Comparison of ENCODE assay signal across 10 mouse cellular contexts in genomic region chr14:55438193-55438784, GRCm38 (mm10). TPM values are rescaled to one million over a fixed set of nuclear protein-coding genes. Genes with fewer than 3 reads are reported as not detected.
A peak's percentile ranks its signal among the peaks of the same experiment; 100 is the strongest.
DNase-seq lines count a peak whose midpoint lies in the region; ATAC-seq lines count a peak whose summit lies in the region.
"Had no signal": no experiment of that assay in that cellular context is flagged by ENCODE, and none has a peak within 500 bp of the region (broad histone marks: within the 10 kb centered on the region; RNA-seq: fewer than 3 reads in every experiment).

No protein-coding gene starts in this region.

- H3K9ac ChIP-seq in kidney, embryonic 16.5 days (replicated peaks; ENCODE audit: low read length) = no peak overlapping the region
- H3K9ac ChIP-seq in heart, embryonic 11.5 days (ENCODE audit: low read depth, low read length) = no peak overlapping the region
- no peak overlapping the region for H3K9ac ChIP-seq in neural tube, embryonic 11.5 days (ENCODE audit: low read length)
- H3K9ac ChIP-seq: midbrain, embryonic 12.5 days had no signal

- DNase-seq in kidney, adult 11 months = peak; percentile 21
- peak; percentile 15 for DNase-seq in adipocyte (ENCODE audit: low spot score)
- DNase-seq in cerebellum, postnatal 4 days (ENCODE audit: low spot score in 2 of 2) = peak; percentile 28 to 63
- DNase-seq in left cerebral cortex, postnatal 36 days (ENCODE audit: low spot score in 2 of 2) = peak; percentile 30 to 32
- DNase-seq in neural tube, embryonic 11.5 days (ENCODE audit: low spot score) = peak; percentile 49
- peak; percentile 73 for DNase-seq in thymus, postnatal 25 days

- no peaks in the 10 kb centered on the region for H3K36me3 ChIP-seq in kidney, embryonic 16.5 days (ENCODE audit: insufficient read depth, low read length)
- H3K36me3 ChIP-seq in heart, embryonic 11.5 days (ENCODE audit: control insufficient read depth, insufficient read depth, low read length) = no peaks in the 10 kb centered on the region
- H3K36me3 ChIP-seq in neural tube, embryonic 11.5 days (ENCODE audit: control insufficient read depth, insufficient read depth, low read length) = no peaks in the 10 kb centered on the region
- H3K36me3 ChIP-seq: midbrain, embryonic 12.5 days had no signal

- no peak overlapping the region for H3K4me2 ChIP-seq in kidney, embryonic 16.5 days (replicated peaks; ENCODE audit: low read depth, low read length)
- H3K4me2 ChIP-seq in heart, embryonic 11.5 days = no peak overlapping the region
- no peak overlapping the region for H3K4me2 ChIP-seq in neural tube, embryonic 11.5 days (ENCODE audit: low read depth)
- H3K4me2 ChIP-seq: midbrain, embryonic 12.5 days had no signal

- no peak for ATAC-seq in kidney, embryonic 16.5 days (ENCODE audit: low FRiP score, low TSS enrichment)
- 0 out of 2 replicates have a peak, but pooled peaks have one; percentile 22 for ATAC-seq in heart, embryonic 11.5 days (replicated peaks; ENCODE audit: insufficient number of reproducible peaks, low FRiP score, low TSS enrichment)
- ATAC-seq in neural tube, embryonic 11.5 days (ENCODE audit: insufficient read depth, low FRiP score, low TSS enrichment) = no peak

- 21% methylated on average over 6 of the region's 6 CpGs for WGBS in kidney, embryonic 16.5 days
- 27% methylated on average over 6 of the region's 6 CpGs for WGBS in heart, embryonic 11.5 days (ENCODE audit: insufficient replicate concordance)
- 36% methylated on average over 6 of the region's 6 CpGs for WGBS in neural tube, embryonic 11.5 days

- H3K4me1 ChIP-seq in kidney, embryonic 16.5 days (ENCODE audit: insufficient read depth, low read length) = 0 out of 2 replicates have a peak, but pooled peaks cover 7% of the 10 kb centered on the region
- no peaks in the 10 kb centered on the region for H3K4me1 ChIP-seq in heart, embryonic 11.5 days (ENCODE audit: control insufficient read depth, insufficient read depth, low read length)
- no peaks in the 10 kb centered on the region for H3K4me1 ChIP-seq in neural tube, embryonic 11.5 days (ENCODE audit: control insufficient read depth, insufficient read depth, low read length)
- H3K4me1 ChIP-seq: midbrain, embryonic 12.5 days had no signal

- no peak overlapping the region for H3K27ac ChIP-seq in kidney, embryonic 16.5 days (ENCODE audit: low read length)
- H3K27ac ChIP-seq in heart, embryonic 11.5 days (ENCODE audit: low read depth, low read length) = no peak overlapping the region
- no peak overlapping the region for H3K27ac ChIP-seq in neural tube, embryonic 11.5 days (ENCODE audit: low read depth, low read length)
- H3K27ac ChIP-seq: midbrain, embryonic 12.5 days had no signal

- intact Hi-C loops in left cerebral cortex, postnatal 36 days (cut with DNase I) = loop anchor here (1.0 to 2.0 kb wide), 2 partner anchors 169 to 290 kb away; no protein-coding TSS in a partner anchor

- no peaks in the 10 kb centered on the region for H3K9me3 ChIP-seq in kidney, embryonic 16.5 days (ENCODE audit: low read length)
- no peaks in the 10 kb centered on the region for H3K9me3 ChIP-seq in heart, embryonic 11.5 days (replicated peaks; ENCODE audit: control insufficient read depth, low read length)
- no peaks in the 10 kb centered on the region for H3K9me3 ChIP-seq in neural tube, embryonic 11.5 days (ENCODE audit: control insufficient read depth, low read length)
- H3K9me3 ChIP-seq: midbrain, embryonic 12.5 days had no signal

- no peak overlapping the region for H3K4me3 ChIP-seq in kidney, embryonic 16.5 days (ENCODE audit: low read length)
- H3K4me3 ChIP-seq in heart, embryonic 11.5 days (ENCODE audit: low read depth, low read length) = no peak overlapping the region
- no peak overlapping the region for H3K4me3 ChIP-seq in neural tube, embryonic 11.5 days (ENCODE audit: low read depth, low read length)
- H3K4me3 ChIP-seq: erythroblast, embryonic 14.5 days; midbrain, embryonic 12.5 days had no signal

- no peaks in the 10 kb centered on the region for H3K27me3 ChIP-seq in kidney, embryonic 16.5 days (ENCODE audit: insufficient read depth, low read length)
- H3K27me3 ChIP-seq in heart, embryonic 11.5 days (ENCODE audit: control insufficient read depth, insufficient read depth, low read length) = no peaks in the 10 kb centered on the region
- H3K27me3 ChIP-seq in neural tube, embryonic 11.5 days (ENCODE audit: control insufficient read depth, insufficient read depth, low read length) = no peaks in the 10 kb centered on the region
- H3K27me3 ChIP-seq: midbrain, embryonic 12.5 days had no signal

RNA-seq across cellular contexts. Expression of gene Dhrs4, which starts 40.3 kb away (rescaled TPM):
- polyA plus RNA-seq in kidney, embryonic 16.5 days (2015; fragmentation: Nextera tagmentation; extraction: Ambion mirVana) = 147 and 157 TPM in 2 replicates
- 22.0 and 44.5 TPM in 2 replicates for polyA plus RNA-seq in heart, embryonic 11.5 days (2014; fragmentation: Nextera tagmentation; extraction: Ambion mirVana)
- total RNA-seq in left cerebral cortex, postnatal 36 days (2021) = 10 to 100 TPM; 17.5 to 19.1 TPM
- polyA plus RNA-seq in neural tube, embryonic 11.5 days (2014; fragmentation: Nextera tagmentation; extraction: Ambion mirVana) = 33.2 and 36.5 TPM in 2 replicates

RNA-seq across cellular contexts. Expression of gene Carmil3, which starts 52.2 kb away (rescaled TPM):
- polyA plus RNA-seq in kidney, embryonic 16.5 days (2015; fragmentation: Nextera tagmentation; extraction: Ambion mirVana) = 2.5 and 3.0 TPM in 2 replicates
- polyA plus RNA-seq in heart, embryonic 11.5 days (2014; fragmentation: Nextera tagmentation; extraction: Ambion mirVana) = 2.2 TPM in 2 replicates
- 10 to 100 TPM; 34.4 to 63.1 TPM for total RNA-seq in left cerebral cortex, postnatal 36 days (2021)
- 9.4 and 9.5 TPM in 2 replicates for polyA plus RNA-seq in neural tube, embryonic 11.5 days (2014; fragmentation: Nextera tagmentation; extraction: Ambion mirVana)
- polyA plus RNA-seq: erythroblast, embryonic 14.5 days had no signal

Comparison
In these comparisons a context has a peak if more than half of its experiments do, and no peak if none do; other contexts are left out.
1. DNase-seq: peak in every context shown above with its lines; median percentile 73 in thymus, postnatal 25 days; 49 in neural tube, embryonic 11.5 days; 46 in cerebellum, postnatal 4 days; 31 in left cerebral cortex, postnatal 36 days; 21 in kidney, adult 11 months; 15 in adipocyte.